Mouse (Mus musculus): Measurements from ENCODE around the gene Aqp8. TPM values are rescaled to one million over a fixed set of nuclear protein-coding genes. Genes with fewer than 3 reads are reported as not detected.
A peak's percentile ranks its signal among the peaks of the same experiment; 100 is the strongest.

The Aqp8 gene
- total RNA-seq (2021) = not detected
- long read RNA-seq = 0 reads

DNA sequence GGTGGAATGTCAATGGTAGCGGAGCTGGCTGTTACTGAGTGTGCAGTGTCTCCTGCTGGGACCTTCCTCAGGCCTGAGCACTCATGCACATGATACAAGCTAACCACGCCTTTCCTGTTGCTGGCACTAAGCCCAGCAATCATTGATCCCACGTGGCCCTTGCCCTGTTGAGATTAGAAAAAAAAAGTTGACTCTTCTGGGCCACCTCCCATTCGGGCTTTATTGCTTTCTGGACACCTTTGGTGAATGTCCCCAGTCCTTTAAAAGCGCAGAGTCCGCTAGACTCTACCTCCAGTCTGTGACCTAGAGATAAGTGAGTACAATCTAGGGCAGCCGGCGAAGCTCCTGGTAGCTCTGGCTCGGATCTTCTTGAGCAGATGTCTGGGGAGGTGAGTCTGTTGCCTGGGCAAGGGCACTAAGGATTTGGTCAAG lies at the start of gene Aqp8:
Gene Aqp8, plus strand, starts transcription at position 222 of the 432 bp plus-strand sequence.
- no peak for DNase-seq (ENCODE audit: low spot score in 2 of 2)

DNA sequence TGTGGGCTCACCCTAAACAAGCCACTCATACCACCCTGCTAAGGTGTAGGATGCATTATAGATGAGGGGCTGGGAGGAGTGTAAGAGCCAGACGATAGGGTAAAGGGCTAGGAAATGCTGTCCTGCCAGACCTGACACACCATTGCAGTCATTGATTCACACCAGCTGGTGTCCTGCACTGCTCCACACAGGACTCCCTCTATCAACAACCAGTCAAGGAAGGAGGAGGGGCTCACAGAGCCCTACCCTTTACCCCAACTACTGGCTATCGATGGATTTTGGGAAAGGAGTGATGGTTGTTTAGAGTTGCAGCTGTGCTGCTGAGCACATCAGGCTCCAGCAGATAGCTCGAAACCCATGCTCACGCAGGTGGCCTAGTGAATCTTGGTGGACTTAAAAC lies 45.3 kb upstream of the Aqp8 start:
- DNase-seq (ENCODE audit: low spot score in 2 of 2) = no peak

DNA sequence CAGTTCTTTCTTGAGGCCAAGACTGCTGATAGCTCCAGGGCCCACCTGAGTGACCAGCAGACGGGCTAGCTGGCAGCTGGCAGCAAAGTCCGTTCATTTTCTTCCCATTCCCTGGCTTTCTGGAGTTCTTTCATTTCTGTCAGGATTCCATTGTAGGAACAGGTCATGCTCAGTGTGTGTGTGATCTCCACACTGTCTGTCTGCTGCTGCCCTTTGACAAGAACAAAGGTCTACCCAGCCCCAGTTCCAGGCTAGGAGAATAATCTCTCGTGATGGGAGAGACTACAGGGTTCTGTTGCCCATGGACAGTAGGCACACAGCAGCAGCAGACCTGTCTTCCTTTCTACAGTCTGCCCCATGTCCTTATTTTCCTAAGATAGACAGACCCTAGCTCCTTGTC lies 44.4 kb upstream of the Aqp8 start:
- DNase-seq (ENCODE audit: low spot score in 2 of 2) = no peak

DNA sequence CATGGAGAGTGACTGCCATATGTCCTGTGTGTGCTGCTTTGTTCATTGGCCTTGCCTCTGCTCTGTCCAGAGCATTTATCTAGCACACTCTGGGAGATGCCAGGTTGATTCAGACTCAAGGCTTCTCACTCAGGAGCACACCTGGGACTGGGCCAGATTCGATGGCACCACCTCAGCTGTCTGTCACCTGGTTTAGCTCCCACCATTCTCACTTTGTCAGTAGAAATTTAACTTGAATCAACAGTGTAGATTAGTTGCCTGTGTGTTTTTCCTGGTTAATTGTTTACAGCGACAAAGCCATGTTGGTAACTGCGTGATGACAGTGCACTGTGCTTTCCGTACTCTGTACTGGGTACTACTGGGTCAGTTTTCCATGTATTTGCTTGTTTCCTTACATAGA lies 42.1 kb upstream of the Aqp8 start:
- DNase-seq (ENCODE audit: low spot score in 2 of 2) = no peak

DNA sequence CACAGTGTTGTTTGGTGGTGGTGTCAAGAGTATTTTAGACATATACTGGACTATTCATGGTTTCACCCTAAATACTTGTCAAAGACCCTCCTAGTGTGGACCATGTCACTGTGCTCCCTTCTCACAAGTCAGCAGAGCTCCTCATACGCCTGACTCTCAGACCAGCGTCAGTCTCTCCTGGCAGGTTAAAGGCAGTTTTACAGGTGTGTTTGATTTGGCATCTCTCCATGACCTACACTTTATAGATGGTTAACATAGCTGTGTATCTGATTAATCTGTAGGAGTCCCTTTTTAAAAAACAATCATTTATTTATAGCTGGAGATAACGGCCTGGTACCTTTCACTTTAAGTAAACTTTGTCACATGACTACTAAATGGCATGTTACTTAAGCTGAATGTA lies 40.1 kb upstream of the Aqp8 start:
- DNase-seq (ENCODE audit: low spot score in 2 of 2) = no peak

DNA sequence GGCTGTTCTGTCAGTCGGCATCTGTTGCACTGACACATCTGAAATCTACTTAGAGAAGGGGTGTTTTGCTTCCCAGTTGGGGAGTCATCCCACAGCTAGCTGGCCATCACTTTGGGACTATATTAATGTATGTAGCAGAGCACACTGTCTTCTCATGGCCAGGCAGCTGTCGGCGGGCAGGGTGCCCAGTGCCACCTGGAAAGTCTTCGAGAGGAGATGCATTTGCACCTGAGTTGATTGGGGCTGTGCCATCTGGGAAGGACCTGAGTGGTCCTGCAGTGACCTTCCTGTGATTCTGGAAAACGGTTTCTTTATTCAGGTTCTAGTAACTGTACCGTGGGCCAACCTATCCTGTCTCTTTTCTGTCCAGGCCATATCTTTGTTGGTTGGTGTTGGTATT lies 37.8 kb upstream of the Aqp8 start:
- no peak for DNase-seq (ENCODE audit: low spot score in 2 of 2)

DNA sequence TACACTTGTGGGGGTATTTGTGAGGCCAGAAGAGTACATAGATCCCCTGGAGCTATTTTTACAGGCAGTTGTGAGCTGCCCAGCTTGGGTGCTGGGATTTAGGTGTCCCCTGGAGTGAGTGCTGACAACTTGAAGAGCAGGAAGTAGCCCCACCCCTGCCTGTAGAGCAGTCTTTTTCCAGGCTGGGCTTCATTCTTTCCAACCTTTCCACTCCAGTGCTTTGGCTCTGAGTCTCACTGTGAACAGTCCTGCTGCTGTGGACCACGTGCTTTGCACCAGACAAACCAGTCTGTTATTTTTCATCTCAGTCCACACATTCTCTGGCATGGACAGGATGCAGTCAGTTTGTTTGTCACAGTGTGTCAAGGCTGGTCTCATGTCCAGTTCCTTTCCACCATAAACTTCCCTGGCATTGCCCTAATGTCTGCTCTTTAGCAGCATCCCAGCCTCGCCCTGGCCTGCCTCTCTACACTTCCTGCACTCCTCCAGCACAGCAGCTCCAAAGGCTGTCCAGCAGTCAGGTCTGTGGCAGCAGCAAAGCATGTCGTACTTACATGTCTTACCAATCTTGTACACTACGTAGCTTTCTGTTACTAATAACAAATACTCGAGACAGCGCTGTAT lies 36.8 kb upstream of the Aqp8 start:
- no peak for DNase-seq (ENCODE audit: low spot score in 2 of 2)

DNA sequence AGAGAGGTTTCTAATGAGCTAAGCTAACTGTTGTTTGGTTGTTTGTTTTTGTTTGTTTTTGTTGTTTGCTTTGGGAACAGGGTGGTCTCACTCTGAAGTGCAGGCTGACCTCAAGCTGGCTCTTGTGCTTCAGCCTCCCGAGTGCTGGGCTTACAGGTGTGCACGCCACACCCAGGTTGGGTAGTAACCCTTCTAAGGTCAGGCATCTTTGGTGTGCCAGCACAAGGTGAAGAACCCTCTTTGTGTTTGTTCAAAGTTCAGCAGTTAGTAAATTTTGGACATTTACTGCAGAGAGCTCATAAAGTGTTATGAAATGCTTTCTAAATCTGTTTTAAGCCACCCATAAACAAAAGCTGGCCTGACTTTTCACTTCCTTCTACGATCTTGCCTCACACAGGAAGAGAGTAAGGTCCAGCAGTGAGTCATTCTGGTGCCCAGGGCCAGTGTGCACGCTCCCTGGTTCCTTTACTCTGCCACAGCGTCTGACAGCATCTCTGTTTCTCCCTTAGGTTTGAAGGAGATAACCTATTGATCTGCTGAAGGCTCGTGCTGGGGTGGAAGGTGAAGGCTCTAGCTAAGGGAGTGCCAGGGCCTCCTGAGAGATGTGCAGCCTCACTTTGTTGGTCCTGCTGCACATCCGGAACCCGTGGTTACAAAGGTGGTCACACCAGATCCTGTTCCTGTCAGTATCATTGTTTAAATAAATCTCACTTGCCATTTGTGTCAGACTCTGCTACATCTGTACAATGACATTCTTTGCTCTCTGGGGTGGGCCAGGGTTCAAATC lies 32.3 kb upstream of the Aqp8 start:
- no peak for DNase-seq (ENCODE audit: low spot score in 2 of 2)

DNA sequence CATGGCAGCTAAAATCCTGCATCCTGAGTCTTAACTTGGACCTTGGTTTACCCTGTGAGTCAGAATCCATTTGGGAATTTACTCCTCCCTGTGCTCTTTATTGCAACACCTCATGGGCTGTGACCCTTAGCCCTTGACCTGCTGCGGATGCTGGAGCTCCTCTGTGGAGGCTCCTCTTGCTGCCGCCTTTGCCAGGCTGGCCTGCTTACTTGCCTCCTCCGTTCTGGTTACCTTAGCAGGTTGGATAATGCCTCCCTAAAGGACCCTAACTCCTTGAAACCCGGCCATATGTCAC lies 31.7 kb upstream of the Aqp8 start:
- no peak for DNase-seq (ENCODE audit: low spot score in 2 of 2)

DNA sequence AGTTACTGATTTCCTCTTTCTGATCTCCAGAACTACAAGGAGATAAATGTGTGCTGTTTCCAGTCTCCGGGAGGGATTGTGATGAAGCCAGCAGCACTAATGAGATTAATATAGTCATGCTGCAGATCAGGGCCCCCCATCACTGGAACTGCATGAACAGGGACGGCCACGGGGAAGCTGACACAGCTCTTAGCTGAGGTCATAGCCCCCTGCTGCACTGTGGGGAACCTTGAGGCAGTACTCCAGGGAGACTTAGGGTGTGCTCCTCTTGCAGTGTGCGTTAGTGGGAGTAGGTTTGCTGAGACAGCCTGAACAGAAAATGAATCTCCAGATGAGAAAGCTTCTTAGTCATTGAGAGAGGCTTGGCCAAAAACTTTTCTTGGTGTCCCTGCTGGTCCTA lies 30.9 kb upstream of the Aqp8 start:
- no peak for DNase-seq (ENCODE audit: low spot score in 2 of 2)

DNA sequence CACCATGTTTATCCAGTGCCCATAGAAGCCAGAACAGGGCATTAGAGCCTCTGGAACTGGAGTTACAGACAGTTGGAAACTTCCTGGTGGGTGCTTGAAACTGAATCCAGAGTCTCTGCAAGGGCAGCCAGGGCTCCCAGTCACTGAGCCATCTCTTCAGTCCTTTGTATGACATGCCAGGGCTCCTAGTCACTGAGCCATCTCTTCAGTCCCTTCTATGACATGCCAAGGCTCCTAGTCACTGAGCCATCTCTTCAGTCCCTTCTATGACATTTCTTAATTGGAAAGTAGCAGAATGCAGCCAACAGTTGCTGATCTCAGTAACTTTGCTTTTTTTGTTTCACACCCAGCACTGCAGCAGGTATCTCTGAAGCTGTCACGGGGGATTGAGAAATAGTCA lies 20.0 kb upstream of the Aqp8 start:
- DNase-seq (ENCODE audit: low spot score in 2 of 2) = no peak

DNA sequence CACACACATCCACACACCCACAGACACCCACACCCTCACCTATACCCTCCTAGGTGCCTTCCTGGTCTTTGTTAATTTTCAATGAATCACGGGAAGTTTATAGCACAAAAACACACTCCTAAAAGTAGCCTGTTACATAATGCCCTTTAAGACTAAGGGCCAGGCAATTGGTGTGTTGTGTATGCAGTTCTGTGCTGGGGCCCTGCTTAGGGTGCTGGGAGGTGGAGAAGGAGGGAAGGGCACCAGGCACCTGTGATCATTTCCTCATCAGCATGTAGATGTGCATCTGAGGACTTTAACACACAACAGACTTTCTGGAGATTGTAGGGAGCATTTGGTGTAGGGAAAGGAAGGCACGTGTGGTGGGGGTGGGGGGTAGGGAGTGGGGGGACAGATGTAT lies 13.3 kb upstream of the Aqp8 start:
- no peak for DNase-seq (ENCODE audit: low spot score in 2 of 2)

DNA sequence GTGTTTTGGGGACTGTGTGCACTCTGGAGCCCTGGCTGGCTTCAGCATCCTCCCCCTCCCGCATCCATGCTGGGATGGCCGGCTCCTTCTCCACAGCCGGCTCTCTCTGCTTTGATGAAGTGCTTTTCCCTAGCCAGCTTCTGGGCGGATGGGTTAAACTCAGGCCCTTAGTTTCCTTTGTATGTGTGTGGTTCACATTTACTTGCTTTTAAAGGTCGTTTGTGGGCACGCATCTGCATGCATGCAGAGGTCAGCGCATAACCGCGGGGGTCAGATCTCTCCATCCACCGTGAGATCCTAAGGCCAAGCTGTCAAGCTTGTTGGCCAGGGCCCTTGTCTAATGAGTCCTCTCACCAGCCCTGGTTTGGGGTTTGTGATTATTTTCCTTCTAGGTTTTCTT lies 12.4 kb upstream of the Aqp8 start:
- DNase-seq (ENCODE audit: low spot score in 2 of 2) = no peak

DNA sequence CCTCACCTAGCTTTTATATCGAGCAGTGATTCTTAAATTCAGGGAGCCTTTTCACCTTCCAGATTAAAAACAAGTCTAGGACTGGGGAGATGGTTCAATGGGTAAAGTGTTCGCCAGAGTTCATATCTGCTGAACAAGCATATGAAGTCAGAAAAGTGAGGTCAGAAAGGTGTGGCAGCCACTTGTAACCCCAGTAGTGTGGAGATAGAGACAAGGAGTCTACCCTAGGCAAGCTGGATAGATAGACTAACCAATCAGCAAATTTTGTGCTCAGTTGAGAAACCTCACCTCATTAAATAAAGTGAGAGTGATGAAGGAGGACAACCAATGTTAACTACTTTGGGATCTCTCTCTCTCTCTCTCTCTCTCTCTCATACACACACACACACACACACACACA lies 11.6 kb upstream of the Aqp8 start:
- no peak for DNase-seq (ENCODE audit: low spot score in 2 of 2)

DNA sequence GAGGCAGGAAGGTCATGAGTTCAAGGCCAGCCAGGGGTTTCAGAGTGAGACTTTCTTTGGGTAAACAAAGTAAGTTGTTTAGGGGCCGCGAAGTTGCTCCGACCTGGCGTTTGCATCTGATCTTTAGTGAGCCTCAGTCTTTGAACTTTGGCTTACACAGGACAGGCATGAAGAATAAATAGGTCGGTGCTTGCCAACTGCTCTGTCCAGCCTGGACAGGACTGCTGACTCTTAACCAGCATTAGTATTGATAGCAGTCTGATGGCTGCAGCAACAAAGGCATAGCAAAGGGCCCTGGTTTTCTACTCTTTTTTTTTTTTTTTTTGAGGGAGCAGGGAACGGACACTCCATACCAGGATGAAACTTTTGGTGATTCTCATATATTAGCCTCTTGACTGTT lies 9.5 kb upstream of the Aqp8 start:
- DNase-seq (ENCODE audit: low spot score in 2 of 2) = no peak

DNA sequence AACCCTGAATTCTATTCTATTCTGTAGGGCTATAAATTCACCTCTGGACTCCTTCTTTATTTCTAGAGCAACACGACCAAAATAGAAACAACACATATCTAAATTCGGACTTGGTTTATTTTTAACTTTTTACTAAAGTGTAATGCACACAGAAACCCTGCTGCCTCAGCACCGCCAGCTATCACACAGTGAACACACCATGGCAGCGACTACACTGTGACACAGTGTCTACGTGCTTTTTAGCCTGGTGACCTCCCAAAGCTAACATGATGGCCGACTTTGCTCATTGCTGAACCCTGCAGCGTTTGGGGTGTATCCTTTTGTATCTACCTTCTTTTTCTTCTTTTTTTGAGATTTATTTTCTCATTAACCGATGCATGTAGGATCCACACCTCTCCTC lies 9.0 kb upstream of the Aqp8 start:
- no peak for DNase-seq (ENCODE audit: low spot score in 2 of 2)

DNA sequence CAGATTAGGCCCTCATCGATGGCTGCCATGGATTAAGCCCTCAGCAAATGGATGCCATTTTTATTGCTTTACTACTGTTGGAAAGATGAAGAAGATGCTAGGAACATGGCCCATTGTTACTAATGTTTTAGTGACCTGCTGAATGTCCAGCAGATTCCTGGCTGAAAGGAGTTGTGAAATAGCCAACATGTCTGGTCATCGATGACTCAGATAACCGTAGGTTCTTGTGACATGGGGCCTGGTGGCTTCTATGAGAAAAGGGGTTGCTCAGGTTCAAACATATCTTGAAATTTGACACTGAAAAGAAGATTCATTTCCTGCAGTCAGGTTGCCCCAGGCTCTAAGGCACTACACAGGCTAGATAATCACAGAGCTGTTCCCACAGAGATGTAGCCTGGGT lies 7.0 kb upstream of the Aqp8 start:
- DNase-seq (ENCODE audit: low spot score in 2 of 2) = no peak

DNA sequence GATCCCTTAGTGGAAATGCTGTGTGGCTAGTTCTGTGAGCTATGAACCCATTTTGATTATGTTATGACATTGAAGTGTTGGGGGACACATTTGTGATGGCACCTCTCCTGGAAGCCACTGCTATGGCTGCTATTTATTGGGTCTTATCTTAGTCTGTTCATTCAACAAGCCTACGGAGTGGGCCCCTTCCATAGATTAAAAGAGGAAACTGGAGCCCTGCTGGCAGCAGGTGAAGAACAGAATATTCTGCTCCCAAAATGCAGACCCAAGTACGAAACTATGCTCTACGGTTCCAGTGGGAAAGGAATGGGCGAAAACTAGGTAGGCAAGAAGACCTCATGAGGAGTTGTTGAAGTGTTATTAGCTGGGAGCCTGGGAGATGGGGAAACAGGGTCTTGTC lies 3.8 kb upstream of the Aqp8 start:
- DNase-seq (ENCODE audit: low spot score in 2 of 2) = no peak

DNA sequence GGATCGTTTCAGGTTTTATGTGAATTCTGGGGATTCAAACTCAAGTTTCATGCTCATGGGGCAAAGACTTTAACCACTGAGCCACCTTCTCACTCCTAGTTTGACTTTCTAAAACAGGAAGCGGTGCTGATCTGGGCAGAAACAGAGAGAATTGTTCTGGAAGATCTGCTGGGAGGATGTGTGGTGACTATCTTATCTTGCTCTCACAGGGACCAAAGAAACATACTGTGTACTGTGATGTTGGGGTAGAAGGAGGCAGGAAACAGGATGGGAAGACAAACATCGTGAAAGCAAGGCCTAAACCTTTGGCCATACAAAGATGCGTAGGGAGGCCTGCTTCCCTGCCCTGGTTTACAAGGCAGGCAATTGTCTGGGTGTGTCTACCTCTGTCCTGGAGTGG lies 2.8 kb upstream of the Aqp8 start:
- DNase-seq (ENCODE audit: low spot score in 2 of 2) = no peak

DNA sequence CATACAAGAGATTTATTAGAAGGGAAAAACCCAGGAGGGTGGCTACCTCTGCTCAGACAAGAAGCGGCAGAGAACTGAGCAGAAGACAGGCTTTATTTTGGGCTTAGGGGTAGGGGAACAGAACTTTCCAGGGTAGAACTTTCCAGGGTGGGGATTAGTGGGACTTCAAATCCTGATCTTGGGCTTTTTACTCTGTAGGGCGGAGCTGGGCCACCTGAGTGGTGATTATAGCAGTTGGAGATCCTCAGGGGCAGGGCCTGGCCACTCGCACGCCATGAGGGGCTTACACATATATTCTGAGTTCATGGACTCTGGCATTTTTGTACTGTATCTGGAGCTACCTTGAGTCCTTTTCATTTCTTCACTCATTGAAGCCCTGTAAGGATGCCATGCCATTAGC lies 775 bp upstream of the Aqp8 start:
- DNase-seq (ENCODE audit: low spot score in 2 of 2) = no peak

DNA sequence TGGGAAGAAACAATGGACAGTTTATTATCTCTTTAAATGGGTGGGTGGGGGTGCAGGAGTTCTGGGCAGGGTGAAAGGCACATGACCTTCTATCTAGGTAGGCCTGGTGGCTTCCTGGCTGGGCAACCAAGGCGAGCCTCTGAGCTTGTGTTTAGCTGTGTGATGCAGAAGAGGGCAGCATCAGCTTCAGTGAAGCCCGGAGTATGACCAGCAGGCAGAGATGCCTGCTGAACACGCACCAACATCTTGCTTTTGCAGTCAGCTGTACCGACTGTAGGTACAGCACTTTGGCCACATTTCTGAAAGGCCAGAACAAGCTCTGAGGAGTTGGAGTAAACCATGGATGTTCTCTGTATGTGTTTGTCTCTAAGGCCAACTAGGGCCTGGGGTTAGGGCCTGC lies 1.5 kb downstream of the Aqp8 start:
- no peak for DNase-seq (ENCODE audit: low spot score in 2 of 2)

DNA sequence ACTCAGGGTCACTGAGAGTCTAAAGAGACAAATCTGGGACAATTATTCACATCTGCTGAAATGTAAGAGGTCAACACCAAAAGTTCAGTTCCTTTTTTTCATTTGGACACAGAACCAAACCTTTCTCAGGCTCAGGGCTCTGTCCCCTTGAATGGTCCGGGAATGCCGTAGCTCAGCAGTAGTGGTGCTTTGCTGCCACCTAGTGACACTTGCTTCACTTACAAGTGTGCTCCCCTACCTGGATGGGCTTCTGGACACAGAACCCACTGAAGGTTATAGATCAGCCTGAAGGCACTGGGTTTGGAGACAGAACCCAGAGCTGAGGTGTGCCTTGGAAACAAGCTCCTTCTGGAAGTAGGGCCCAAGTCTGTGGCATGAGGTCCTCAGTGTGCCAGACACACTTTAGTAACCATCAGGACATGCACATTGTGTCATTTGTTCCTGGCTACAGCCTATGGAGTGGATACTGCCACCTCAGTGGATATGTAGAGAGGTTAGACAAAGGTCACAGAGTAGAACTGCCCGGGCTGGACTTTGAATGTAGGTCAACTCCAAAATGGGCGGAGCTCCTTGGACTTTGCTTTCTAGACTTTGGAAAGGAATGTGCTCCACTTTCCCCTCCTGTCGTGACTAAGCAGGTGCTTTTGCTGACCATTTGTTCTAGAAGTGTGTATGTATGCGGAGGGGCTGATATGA lies 3.7 kb downstream of the Aqp8 start:
- DNase-seq (ENCODE audit: low spot score in 2 of 2) = peak; percentile 39 to 77

DNA sequence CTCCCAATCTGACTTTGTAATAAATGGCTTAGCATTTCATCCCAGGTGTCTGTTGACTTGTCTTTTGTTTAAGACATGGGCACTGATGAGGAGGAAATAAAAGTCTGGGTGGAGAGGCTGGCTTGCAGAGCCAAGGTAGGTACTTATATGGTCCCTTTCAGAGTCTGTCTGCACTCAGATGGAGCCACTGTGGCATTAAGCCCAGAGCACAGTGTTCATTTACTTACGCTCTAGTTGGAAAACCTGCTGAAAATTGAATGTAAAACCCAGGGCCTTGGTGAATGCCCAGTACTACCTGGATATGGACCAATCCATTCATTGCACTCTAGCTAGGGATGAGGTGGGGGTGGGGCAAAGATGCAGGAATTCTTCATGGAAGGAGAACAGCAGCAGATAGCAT lies 5.9 kb downstream of the Aqp8 start:
- no peak for DNase-seq (ENCODE audit: low spot score in 2 of 2)

All from layer of hippocampus, adult 18-20 months (tissue).